Mouse (Mus musculus) heart, embryonic 12.5 days (tissue): Measurements from ENCODE around the gene Kcnmb1. TPM values are rescaled to one million over a fixed set of nuclear protein-coding genes. Genes with fewer than 3 reads are reported as not detected.

ENCODE experiments used
- ATAC-seq: fragments of 200-750 bp; cut with Nextera tagmentation; 2 replicates; pipeline ENCODE4 v1.8.0; 2017; ENCODE audit warnings: moderate TSS enrichment, moderate library complexity; ENCODE audit not compliant: insufficient number of reproducible peaks, low FRiP score
- H3K27ac ChIP-seq: fragments of 300-500 bp; sonication (generic); 2 replicates; pipeline ENCODE4 v1.5.1; 2016; ENCODE audit warnings: mild to moderate bottlenecking, moderate library complexity; ENCODE audit not compliant: poor library complexity, severe bottlenecking
- H3K27me3 ChIP-seq: fragments of 300-500 bp; sonication (generic); replicated peaks from 2 replicates; pipeline ENCODE4 v1.6.1; 2016; ENCODE audit warnings: mild to moderate bottlenecking, moderate library complexity
- H3K36me3 ChIP-seq: fragments of 300-500 bp; sonication (generic); 2 replicates; pipeline ENCODE4 v1.6.1; 2016; ENCODE audit warnings: mild to moderate bottlenecking, moderate library complexity
- H3K4me1 ChIP-seq: fragments of 300-500 bp; sonication (generic); replicated peaks from 2 replicates; pipeline ENCODE4 v1.6.1; 2016; ENCODE audit warnings: mild to moderate bottlenecking
- H3K4me2 ChIP-seq: fragments of 300-500 bp; sonication (generic); 2 replicates; pipeline ENCODE4 v1.6.1; 2016; ENCODE audit warnings: mild to moderate bottlenecking, moderate library complexity
- H3K4me3 ChIP-seq: fragments of 300-500 bp; sonication (generic); 2 replicates; pipeline ENCODE4 v1.5.1; 2016; ENCODE audit warnings: mild to moderate bottlenecking
- H3K9ac ChIP-seq: fragments of 300-500 bp; sonication (generic); 2 replicates; pipeline ENCODE4 v1.6.1; 2016; ENCODE audit warnings: mild to moderate bottlenecking, moderate library complexity
- H3K9me3 ChIP-seq: fragments of 300-500 bp; sonication (generic); replicated peaks from 2 replicates; pipeline ENCODE4 v1.6.1; 2016; ENCODE audit warnings: mild to moderate bottlenecking, moderate library complexity
- WGBS: fragments of 180-500 bp; shearing (Covaris S2); methylation state at CpG from one replicate; pipeline ENCODE4 v1.1.7; 2016; 5-methylcytosine and 5-hydroxymethylcytosine counted together
- polyA plus RNA-seq: library from polyadenylated mRNA; unstranded; fragments of >200 nt; fragmentation: Nextera tagmentation; extraction: Ambion mirVana; gene quantifications from 2 replicates; pipeline ENCODE4 v1.2.1, GENCODE M21; 2016

Gene Kcnmb1
- polyA plus RNA-seq, 1 experiment from 2014 or later = 4.6 TPM

- WGBS = 6% methylated on average over 5 of the region's 5 CpGs
- Histone ChIP-seq H3K36me3 (no peaks in the 10 kb centered on the region), H3K27ac (no peak overlapping the region), H3K4me3 (no peak overlapping the region), H3K4me2 (no peak overlapping the region), H3K9me3 (no peaks in the 10 kb centered on the region), H3K4me1 (no peaks in the 10 kb centered on the region), H3K9ac (no peak overlapping the region), H3K27me3 (peaks cover 16% of the 10 kb centered on the region; the same call in 1 of the 2 replicates)
- ATAC-seq = no peak
These were observed 39.3 kb downstream of the Kcnmb1 start for GRCm38 (mm10) chr11:34001938-34002592.

- H3K4me1 ChIP-seq = no peaks in the 10 kb centered on the region
- no peak overlapping the region for H3K4me2 ChIP-seq
- H3K27ac ChIP-seq = no peak overlapping the region
- no peak for ATAC-seq
- no peaks in the 10 kb centered on the region for H3K36me3 ChIP-seq
- H3K4me3 ChIP-seq = no peak overlapping the region
- no peak overlapping the region for H3K9ac ChIP-seq
- peaks cover 15% of the 10 kb centered on the region; the same call in 1 of the 2 replicates for H3K27me3 ChIP-seq
- 65% methylated on average over 5 of the region's 5 CpGs for WGBS
- H3K9me3 ChIP-seq = no peaks in the 10 kb centered on the region
These were observed 39.8 kb downstream of the Kcnmb1 start for GRCm38 (mm10) chr11:34002593-34002965.

GRCm38 (mm10) chr11:34007616-34008015, 44.8 kb downstream of the Kcnmb1 start:
- peaks cover 5% of the 10 kb centered on the region; the same call in 1 of the 2 replicates for H3K4me1 ChIP-seq
- H3K9me3 ChIP-seq = no peaks in the 10 kb centered on the region
- no peak overlapping the region for H3K9ac ChIP-seq
- H3K4me2 ChIP-seq = no peak overlapping the region
- ATAC-seq = no peak
- H3K36me3 ChIP-seq = no peaks in the 10 kb centered on the region
- WGBS = 57% methylated on average over 2 of the region's 2 CpGs
- no peak overlapping the region for H3K4me3 ChIP-seq
- no peaks in the 10 kb centered on the region; the same call in 1 of the 2 replicates for H3K27me3 ChIP-seq
- no peak overlapping the region for H3K27ac ChIP-seq

- WGBS = 66% methylated on average over 11 of the region's 11 CpGs
- ATAC-seq = no peak
- Histone ChIP-seq H3K27ac (no peak overlapping the region), H3K4me2 (no peak overlapping the region), H3K4me3 (no peak overlapping the region), H3K36me3 (no peaks in the 10 kb centered on the region), H3K27me3 (no peaks in the 10 kb centered on the region; the same call in 1 of the 2 replicates), H3K9ac (no peak overlapping the region), H3K9me3 (no peaks in the 10 kb centered on the region), H3K4me1 (peaks cover 5% of the 10 kb centered on the region; the same call in 1 of the 2 replicates)
These were observed 45.4 kb downstream of the Kcnmb1 start for GRCm38 (mm10) chr11:34008214-34008613.

DNA sequence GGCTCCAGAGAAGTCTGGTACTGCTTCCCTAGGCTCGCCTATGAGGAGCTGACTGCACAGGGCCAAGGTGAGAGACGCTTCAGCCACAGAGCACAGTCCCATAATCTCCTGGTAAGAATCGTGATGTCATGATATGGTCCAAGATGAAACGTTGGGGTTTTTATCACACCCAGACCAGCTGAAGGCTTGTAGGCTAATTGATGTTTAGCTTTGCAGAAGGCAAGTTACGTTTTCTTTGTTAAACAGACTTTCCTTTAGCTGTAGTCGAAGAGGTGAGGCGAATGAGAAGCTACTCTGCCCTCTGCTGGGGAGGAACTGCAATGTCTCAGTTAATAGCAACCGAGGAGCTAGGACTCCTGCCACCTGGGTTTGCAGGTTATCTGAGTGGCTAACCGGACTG, 45.9 kb downstream of the Kcnmb1 start:
- peaks cover 5% of the 10 kb centered on the region; the same call in 1 of the 2 replicates for H3K4me1 ChIP-seq
- no peak overlapping the region for H3K27ac ChIP-seq
- H3K36me3 ChIP-seq = no peaks in the 10 kb centered on the region
- no peak overlapping the region for H3K4me2 ChIP-seq
- H3K9me3 ChIP-seq = no peaks in the 10 kb centered on the region
- no peak overlapping the region for H3K4me3 ChIP-seq
- no peaks in the 10 kb centered on the region; the same call in 1 of the 2 replicates for H3K27me3 ChIP-seq
- H3K9ac ChIP-seq = no peak overlapping the region
- no peak for ATAC-seq
- WGBS = 41% methylated on average over 9 of the region's 9 CpGs

GRCm38 (mm10) chr11:34009316-34010087, 46.7 kb downstream of the Kcnmb1 start:
- no peak for ATAC-seq
- H3K27ac ChIP-seq = no peak overlapping the region
- H3K4me1 ChIP-seq = peaks cover 5% of the 10 kb centered on the region; the same call in 1 of the 2 replicates
- no peaks in the 10 kb centered on the region for H3K36me3 ChIP-seq
- no peak overlapping the region for H3K9ac ChIP-seq
- H3K4me2 ChIP-seq = no peak overlapping the region
- H3K9me3 ChIP-seq = no peaks in the 10 kb centered on the region
- H3K27me3 ChIP-seq = no peaks in the 10 kb centered on the region; the same call in 1 of the 2 replicates
- no peak overlapping the region for H3K4me3 ChIP-seq
- 71% methylated on average over 12 of the region's 12 CpGs for WGBS

DNA sequence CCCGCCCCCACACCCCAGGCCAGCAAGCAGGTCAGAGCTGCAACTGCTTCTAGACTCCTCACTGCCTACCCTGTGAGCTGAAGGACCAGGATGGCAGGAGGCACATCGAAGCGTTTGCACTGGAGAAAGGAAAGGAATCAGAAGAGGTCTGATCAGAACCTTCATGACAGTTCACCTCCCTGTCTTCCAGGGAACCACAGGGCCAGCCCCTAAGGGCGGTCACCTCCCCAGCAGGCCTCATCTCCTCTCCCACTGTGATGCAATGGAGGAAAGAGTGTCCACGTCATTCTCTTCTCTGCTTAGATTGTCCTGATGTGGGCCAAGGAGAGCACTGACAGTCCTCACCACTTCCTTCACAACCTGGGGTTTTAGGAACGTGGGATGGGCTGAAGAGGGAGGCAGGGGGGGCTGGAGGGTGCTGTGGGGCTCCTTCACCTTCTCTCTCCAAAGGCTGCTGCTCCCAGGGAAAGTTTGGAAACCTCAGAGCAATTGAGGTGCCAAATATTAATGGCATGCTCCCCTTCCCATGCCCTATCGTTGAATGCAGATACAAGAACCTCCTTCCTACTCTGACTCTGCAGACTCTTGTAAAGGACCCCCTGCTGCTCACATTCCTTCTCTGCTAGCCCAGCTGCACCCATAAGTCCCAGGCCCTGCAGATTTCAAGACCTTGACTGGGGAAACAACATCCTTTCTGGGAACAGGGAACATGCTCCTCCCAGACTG, 47.5 kb downstream of the Kcnmb1 start:
- peaks cover 5% of the 10 kb centered on the region; the same call in 1 of the 2 replicates for H3K4me1 ChIP-seq
- H3K9ac ChIP-seq = no peak overlapping the region
- H3K4me2 ChIP-seq = no peak overlapping the region
- no peak overlapping the region for H3K27ac ChIP-seq
- no peak overlapping the region for H3K4me3 ChIP-seq
- no peaks in the 10 kb centered on the region for H3K36me3 ChIP-seq
- WGBS = 63% methylated on average over 7 of the region's 7 CpGs
- ATAC-seq = peak; percentile 36; the same call in 1 of the 2 replicates
- H3K9me3 ChIP-seq = no peaks in the 10 kb centered on the region
- H3K27me3 ChIP-seq = no peaks in the 10 kb centered on the region; the same call in 1 of the 2 replicates

- WGBS = 47% methylated on average over 4 of the region's 4 CpGs
- H3K36me3 ChIP-seq = no peaks in the 10 kb centered on the region
- ATAC-seq = 0 out of 2 replicates have a peak, but pooled peaks have one; percentile 25
- H3K27me3 ChIP-seq = no peaks in the 10 kb centered on the region
- H3K4me3 ChIP-seq = no peak overlapping the region
- H3K4me1 ChIP-seq = peaks cover 5% of the 10 kb centered on the region; the same call in 1 of the 2 replicates
- no peak overlapping the region for H3K9ac ChIP-seq
- H3K9me3 ChIP-seq = no peaks in the 10 kb centered on the region
- no peak overlapping the region for H3K27ac ChIP-seq
- H3K4me2 ChIP-seq = no peak overlapping the region
These were observed 48.0 kb downstream of the Kcnmb1 start for GRCm38 (mm10) chr11:34010859-34011172.

DNA sequence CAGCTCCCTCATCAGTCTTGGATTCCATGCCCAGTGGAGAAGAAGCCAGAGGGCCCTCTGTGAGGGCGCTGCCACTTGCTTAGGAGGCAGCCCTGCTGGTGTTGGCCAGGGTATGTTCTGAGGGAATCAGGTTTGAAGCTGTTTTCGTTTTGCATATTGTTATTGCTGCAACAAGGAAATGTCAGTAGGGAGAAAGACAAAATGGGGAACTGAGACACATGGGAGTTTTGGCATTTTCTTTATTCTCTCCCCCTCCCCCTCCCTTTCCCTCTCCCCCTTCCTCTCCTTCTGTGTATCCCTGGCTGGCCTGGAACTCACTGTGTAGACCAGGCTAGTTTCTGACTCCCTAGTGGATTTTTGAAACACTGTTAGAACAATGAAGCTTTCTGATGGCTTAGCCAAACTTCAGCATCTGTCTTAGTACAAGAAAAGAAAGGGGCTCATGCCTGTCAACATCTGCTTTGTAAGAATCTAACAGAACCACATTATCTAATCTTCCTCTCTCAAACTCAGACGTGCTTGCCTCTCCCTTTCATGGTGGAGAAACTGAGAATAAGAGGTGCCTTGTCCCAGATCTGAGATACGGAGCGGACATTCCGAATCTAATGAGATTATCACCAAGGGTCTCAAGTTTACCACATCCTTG, 49.3 kb downstream of the Kcnmb1 start:
- 34% methylated on average over 6 of the region's 6 CpGs for WGBS
- Histone ChIP-seq H3K9me3 (no peaks in the 10 kb centered on the region), H3K36me3 (no peaks in the 10 kb centered on the region), H3K4me1 (peaks cover 5% of the 10 kb centered on the region; the same call in 1 of the 2 replicates), H3K27ac (no peak overlapping the region), H3K27me3 (no peaks in the 10 kb centered on the region), H3K9ac (no peak overlapping the region), H3K4me2 (no peak overlapping the region), H3K4me3 (no peak overlapping the region)
- ATAC-seq = no peak
